Mouse (Mus musculus) MEL (cell line): ENCODE results near the gene Foxn3. TPM values are rescaled to one million over a fixed set of nuclear protein-coding genes. Genes with fewer than 3 reads are reported as not detected.

ENCODE experiments used
- DNase-seq: peaks from one replicate; pipeline ENCODE4 v3.0.0; 2011; ENCODE audit warnings: low read depth, low spot score
- H3K27ac ChIP-seq: 2 replicates; pipeline ENCODE4 v1.5.1; 2012; ENCODE audit warnings: low read depth, mild to moderate bottlenecking, control low read depth, low read length, moderate library complexity; ENCODE audit not compliant: control insufficient read depth
- H3K27me3 ChIP-seq, 2 experiments: fragments of 150-350 bp in 1 of 2; sonication (generic) in 1 of 2; 2 replicates each; pipeline ENCODE4 v1.6.1; 2012; ENCODE audit warnings: low read length in 2 of 2, mild to moderate bottlenecking in 2 of 2, improper control_type of control experiment in 1 of 2, moderate library complexity in 1 of 2; ENCODE audit not compliant: insufficient read depth in 2 of 2, control insufficient read depth in 1 of 2
- H3K36me3 ChIP-seq, 2 experiments: 2 replicates each; pipeline ENCODE4 v1.6.1; 2012 to 2014; ENCODE audit warnings: low read length in 2 of 2, improper control_type of control experiment in 1 of 2, inconsistent platforms in 1 of 2, mild to moderate bottlenecking in 1 of 2; ENCODE audit not compliant: insufficient read depth in 2 of 2, control insufficient read depth in 1 of 2
- H3K4me1 ChIP-seq, 2 experiments: fragments of 150-350 bp in 1 of 2; sonication (generic) in 1 of 2; 2 replicates each; pipeline ENCODE4 v1.6.1; 2012; ENCODE audit warnings: low read length in 2 of 2, improper control_type of control experiment in 1 of 2, mild to moderate bottlenecking in 1 of 2; ENCODE audit not compliant: insufficient read depth in 2 of 2, control insufficient read depth in 1 of 2
- H3K4me3 ChIP-seq, 2 experiments: fragments of 150-350 bp in 1 of 2; sonication (generic) in 1 of 2; 2 replicates each; pipeline ENCODE4 v1.5.1; 2012; ENCODE audit warnings: low read depth in 2 of 2, low read length in 2 of 2, mild to moderate bottlenecking in 2 of 2, moderate library complexity in 2 of 2, control low read depth in 1 of 2, improper control_type of control experiment in 1 of 2; ENCODE audit not compliant: control insufficient read depth in 1 of 2, insufficient read depth in 1 of 2
- H3K79me2 ChIP-seq: 2 replicates; pipeline ENCODE4 v1.6.1; 2012; ENCODE audit warnings: mild to moderate bottlenecking, low read length, moderate library complexity; ENCODE audit not compliant: control insufficient read depth, poor library complexity, insufficient read depth
- H3K9ac ChIP-seq: 2 replicates; pipeline ENCODE4 v1.6.1; 2012; ENCODE audit warnings: low read depth, mild to moderate bottlenecking, control low read depth, low read length, moderate library complexity; ENCODE audit not compliant: control insufficient read depth, poor library complexity, severe bottlenecking
- H3K9me3 ChIP-seq: fragments of 150-350 bp; sonication (generic); replicated peaks from 2 replicates; pipeline ENCODE4 v1.6.1; 2012; ENCODE audit warnings: mild to moderate bottlenecking, low read length, improper control_type of control experiment, moderate library complexity; ENCODE audit not compliant: insufficient read depth
- CHD2 ChIP-seq: IDR thresholded peaks from 2 replicates; pipeline ENCODE4 v1.6.1; 2011; ENCODE audit warnings: low read length, improper control_type of control experiment
- CTCF ChIP-seq, 3 experiments: IDR thresholded peaks in 2 of 3; conservative IDR thresholded peaks in 1 of 3; 2 replicates each; pipeline ENCODE4 v1.5.1; 2011 to 2012; ENCODE audit warnings: low read length in 3 of 3, low read depth in 2 of 3, mild to moderate bottlenecking in 2 of 3, improper control_type of control experiment in 1 of 3, inconsistent platforms in 1 of 3, mixed read lengths in 1 of 3, moderate library complexity in 1 of 3; ENCODE audit not compliant: control insufficient read depth in 1 of 3, insufficient read depth in 1 of 3, poor library complexity in 1 of 3, severe bottlenecking in 1 of 3
- E2F4 ChIP-seq: IDR thresholded peaks from 2 replicates; pipeline ENCODE4 v1.6.1; 2011; ENCODE audit warnings: low read depth, low read length, improper control_type of control experiment, borderline replicate concordance
- EP300 ChIP-seq, 2 experiments: IDR thresholded peaks; 2 replicates each; pipeline ENCODE4 v1.6.1; 2011; ENCODE audit warnings: improper control_type of control experiment in 2 of 2, low read length in 2 of 2, low read depth in 1 of 2, mild to moderate bottlenecking in 1 of 2
- GATA1 ChIP-seq: IDR thresholded peaks from 2 replicates; pipeline ENCODE4 v1.6.1; 2011; ENCODE audit warnings: low read depth, low read length, improper control_type of control experiment
- JUND ChIP-seq: IDR thresholded peaks from 2 replicates; pipeline ENCODE4 v1.6.1; 2011; ENCODE audit warnings: low read depth, mild to moderate bottlenecking, improper control_type of control experiment, low read length
- KAT2A ChIP-seq: conservative IDR thresholded peaks from 2 replicates; pipeline ENCODE4 v1.6.1; 2012; ENCODE audit warnings: low read depth, low read length, improper control_type of control experiment, inconsistent platforms
- MAFK ChIP-seq: IDR thresholded peaks from 2 replicates; pipeline ENCODE4 v1.6.1; 2011; ENCODE audit warnings: low read depth, mild to moderate bottlenecking, low read length, improper control_type of control experiment, borderline replicate concordance
- MAZ ChIP-seq: IDR thresholded peaks from 2 replicates; pipeline ENCODE4 v1.6.1; 2012; ENCODE audit warnings: low read depth, mild to moderate bottlenecking, inconsistent platforms, low read length, improper control_type of control experiment
- MEF2A ChIP-seq: IDR thresholded peaks from 2 replicates; pipeline ENCODE4 v1.6.1; 2014; ENCODE audit warnings: low read depth, mild to moderate bottlenecking, inconsistent platforms, low read length, improper control_type of control experiment; ENCODE audit not compliant: poor library complexity, insufficient replicate concordance, severe bottlenecking; ENCODE audit errors: extremely low read depth
- MXI1 ChIP-seq: IDR thresholded peaks from 2 replicates; pipeline ENCODE4 v1.6.1; 2011; ENCODE audit warnings: mild to moderate bottlenecking, low read depth, low read length, improper control_type of control experiment
- MYC ChIP-seq: IDR thresholded peaks from 2 replicates; pipeline ENCODE4 v1.6.1; 2011; ENCODE audit warnings: low read depth, mild to moderate bottlenecking, low read length, improper control_type of control experiment, moderate library complexity
- NELFE ChIP-seq: IDR thresholded peaks from 2 replicates; pipeline ENCODE4 v1.6.1; 2011; ENCODE audit warnings: low read depth, low read length, improper control_type of control experiment
- NRF1 ChIP-seq: IDR thresholded peaks from 2 replicates; pipeline ENCODE4 v1.6.1; 2014; ENCODE audit warnings: low read depth, mild to moderate bottlenecking, inconsistent platforms, low read length, improper control_type of control experiment, moderate library complexity; ENCODE audit not compliant: poor library complexity, insufficient read depth, severe bottlenecking
- POLR2A ChIP-seq, 2 experiments: IDR thresholded peaks; 2 replicates each; pipeline ENCODE4 v1.6.1; 2011 to 2012; ENCODE audit warnings: low read length in 2 of 2, mild to moderate bottlenecking in 2 of 2, control low read depth in 1 of 2, improper control_type of control experiment in 1 of 2, low read depth in 1 of 2, moderate library complexity in 1 of 2; ENCODE audit not compliant: control insufficient read depth in 1 of 2, insufficient read depth in 1 of 2, poor library complexity in 1 of 2
- POLR2AphosphoS2 ChIP-seq: IDR thresholded peaks from 2 replicates; pipeline ENCODE4 v1.6.1; 2011; ENCODE audit warnings: low read length, improper control_type of control experiment
- RAD21 ChIP-seq: IDR thresholded peaks from 2 replicates; pipeline ENCODE4 v1.6.1; 2011; ENCODE audit warnings: mild to moderate bottlenecking, low read depth, low read length, improper control_type of control experiment
- RCOR1 ChIP-seq: IDR thresholded peaks from 2 replicates; pipeline ENCODE4 v1.6.1; 2012; ENCODE audit warnings: low read depth, mild to moderate bottlenecking, inconsistent platforms, low read length, improper control_type of control experiment
- SIN3A ChIP-seq: IDR thresholded peaks from 2 replicates; pipeline ENCODE4 v1.6.1; 2012; ENCODE audit warnings: low read length, improper control_type of control experiment, inconsistent platforms
- UBTF ChIP-seq: IDR thresholded peaks from 2 replicates; pipeline ENCODE4 v1.6.1; 2012; ENCODE audit warnings: low read depth, mild to moderate bottlenecking, inconsistent platforms, low read length, improper control_type of control experiment, moderate library complexity, borderline replicate concordance; ENCODE audit not compliant: insufficient read depth
- USF1 ChIP-seq: IDR thresholded peaks from 2 replicates; pipeline ENCODE4 v1.6.1; 2014; ENCODE audit warnings: low read depth, mild to moderate bottlenecking, inconsistent platforms, low read length, improper control_type of control experiment, moderate library complexity
- USF2 ChIP-seq, 2 experiments: IDR thresholded peaks; 2 replicates each; pipeline ENCODE4 v1.6.1; 2011 to 2012; ENCODE audit warnings: improper control_type of control experiment in 2 of 2, low read length in 2 of 2, borderline replicate concordance in 1 of 2, inconsistent platforms in 1 of 2, low read depth in 1 of 2, mild to moderate bottlenecking in 1 of 2; ENCODE audit not compliant: insufficient read depth in 1 of 2
- ZC3H11A ChIP-seq: IDR thresholded peaks from 2 replicates; pipeline ENCODE4 v1.6.1; 2012; ENCODE audit warnings: low read depth, mild to moderate bottlenecking, inconsistent platforms, low read length, improper control_type of control experiment
- ZKSCAN1 ChIP-seq: IDR thresholded peaks from 2 replicates; pipeline ENCODE4 v1.6.1; 2012; ENCODE audit warnings: low read depth, mild to moderate bottlenecking, inconsistent platforms, low read length, improper control_type of control experiment, moderate library complexity
- ZMIZ1 ChIP-seq: IDR thresholded peaks from 2 replicates; pipeline ENCODE4 v1.6.1; 2012; ENCODE audit warnings: low read depth, mild to moderate bottlenecking, inconsistent platforms, low read length, improper control_type of control experiment, moderate library complexity
- polyA plus RNA-seq, 2 experiments: library from polyadenylated mRNA; stranded (reverse) in 1 of 2; unstranded in 1 of 2; fragments of >175 nt in 1 of 2; fragments of >200 nt in 1 of 2; gene quantifications; 2 replicates each; pipeline versions ENCODE4 v1.2.1 to v1.2.4; 2012; ENCODE audit warnings: low replicate concordance in 2 of 2, low read depth in 1 of 2; ENCODE audit not compliant: insufficient read length in 2 of 2, insufficient read depth in 1 of 2, missing spikeins in 1 of 2
- total RNA-seq: library from RNA; depleted of rRNA; stranded (reverse); fragments of 300-350 nt; gene quantifications from 2 replicates; pipeline ENCODE4 v1.2.3, GENCODE M21; 2012

Gene Foxn3
- total and polyA plus RNA-seq, 3 experiments: 15.5 to 22.8 TPM; not detected in 1

GRCm38 (mm10) chr12:99329301-99330257 is 233.8 kb downstream of the Foxn3 start:
- H3K4me3 ChIP-seq: no peak overlapping the region
- no peak overlapping the region for H3K9ac ChIP-seq
- no peak for TF ChIP-seq ZC3H11A
- TF ChIP-seq MAZ: no peak
- TF ChIP-seq MAFK: no peak
- TF ChIP-seq USF1: no peak
- no peak for TF ChIP-seq USF2 (IDR thresholded peaks at IDR 0.05; ENCODE audit: borderline replicate concordance in 1 of 2, insufficient read depth in 1 of 2, low read depth in 1 of 2, low read length in 2 of 2)
- TF ChIP-seq UBTF: no peak
- TF ChIP-seq E2F4: no peak
- no peak for TF ChIP-seq EP300 (IDR thresholded peaks at IDR 0.05; ENCODE audit: low read depth in 1 of 2, low read length in 2 of 2)
- TF ChIP-seq POLR2AphosphoS2: no peak
- TF ChIP-seq NELFE: no peak
- TF ChIP-seq CHD2: no peak
- TF ChIP-seq KAT2A: no peak
- no peak for TF ChIP-seq ZKSCAN1
- TF ChIP-seq JUND: no peak
- TF ChIP-seq ZMIZ1: no peak
- TF ChIP-seq CTCF (IDR thresholded peaks at IDR 0.05 in 2 of 3, conservative IDR thresholded peaks at IDR 0.05 in 1 of 3; ENCODE audit: control insufficient read depth in 1 of 3, insufficient read depth in 1 of 3, low read depth in 2 of 3, low read length in 3 of 3, poor library complexity in 1 of 3, severe bottlenecking in 1 of 3): no peak
- TF ChIP-seq MEF2A: no peak
- TF ChIP-seq MYC: no peak
- H3K79me2 ChIP-seq: no peaks in the 10 kb centered on the region
- no peak overlapping the region for H3K27ac ChIP-seq
- no peaks in the 10 kb centered on the region for H3K9me3 ChIP-seq
- no peaks in the 10 kb centered on the region for H3K27me3 ChIP-seq
- DNase-seq: no peak
- H3K36me3 ChIP-seq: peaks cover 0 to 15% of the 10 kb centered on the region in 2 experiments; a peak in 2 of 4 replicates
- peaks cover 4 to 20% of the 10 kb centered on the region in 2 experiments for H3K4me1 ChIP-seq

- no peak overlapping the region for H3K4me3 ChIP-seq
- peaks cover 11 to 24% of the 10 kb centered on the region in 2 experiments for H3K4me1 ChIP-seq
- H3K9ac ChIP-seq: no peak overlapping the region
- no peaks in the 10 kb centered on the region for H3K79me2 ChIP-seq
- H3K27me3 ChIP-seq: no peaks in the 10 kb centered on the region
- no peak overlapping the region for H3K27ac ChIP-seq
- H3K9me3 ChIP-seq: no peaks in the 10 kb centered on the region
- DNase-seq: peak; percentile 57
- peaks cover 0 to 21% of the 10 kb centered on the region in 2 experiments; a peak in 2 of 4 replicates for H3K36me3 ChIP-seq
- TF ChIP-seq USF1: no peak
- TF ChIP-seq RCOR1: no peak
- TF ChIP-seq USF2 (IDR thresholded peaks at IDR 0.05; ENCODE audit: borderline replicate concordance in 1 of 2, insufficient read depth in 1 of 2, low read depth in 1 of 2, low read length in 2 of 2): no peak
- no peak for TF ChIP-seq MXI1
- TF ChIP-seq POLR2AphosphoS2: no peak
- TF ChIP-seq NRF1: no peak
- TF ChIP-seq NELFE: no peak
- no peak for TF ChIP-seq GATA1
- no peak for TF ChIP-seq SIN3A
- TF ChIP-seq RAD21: no peak
- TF ChIP-seq POLR2A (IDR thresholded peaks at IDR 0.05; ENCODE audit: control insufficient read depth in 1 of 2, insufficient read depth in 1 of 2, low read depth in 1 of 2, low read length in 2 of 2, poor library complexity in 1 of 2): no peak
- no peak for TF ChIP-seq KAT2A
- TF ChIP-seq, all 39 proteins: peak for 0
Measured at GRCm38 (mm10) chr12:99326157-99326556, 237.2 kb downstream of the Foxn3 start.
